In the genomic region with DNA sequence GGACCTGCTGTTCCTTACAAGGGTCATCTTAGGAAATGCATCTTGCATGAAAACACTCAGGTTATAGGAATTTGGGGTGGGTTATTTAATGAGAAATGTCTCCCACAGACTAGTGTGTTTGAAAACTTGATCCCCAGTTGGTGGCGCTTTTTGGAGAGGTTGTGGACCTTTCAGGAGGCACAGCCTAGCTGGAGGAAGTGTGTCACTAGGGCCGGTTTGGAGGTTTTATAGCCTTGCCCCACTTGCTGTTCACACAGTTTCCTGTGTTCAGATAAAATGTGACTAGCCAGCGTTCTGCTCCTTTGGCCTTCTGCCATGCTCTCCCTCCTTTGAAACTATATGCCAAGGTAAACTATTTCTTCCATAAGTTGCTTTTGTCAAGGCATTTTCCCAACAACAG, we compare ENCODE assay signal across 16 mouse cellular contexts. TPM values are rescaled to one million over a fixed set of nuclear protein-coding genes. Genes with fewer than 3 reads are reported as not detected.
DNase-seq lines count a peak whose midpoint lies in the region; TF ChIP-seq lines count a peak whose summit lies in the region.
"Had no signal": no experiment of that assay in that cellular context is flagged by ENCODE, and none has a peak within 500 bp of the region (broad histone marks: within the 10 kb centered on the region; RNA-seq: fewer than 3 reads in every experiment).

No protein-coding gene starts in this region.

- no peak for TF ChIP-seq EP300 in MEL (IDR thresholded peaks at IDR 0.05; ENCODE audit: low read depth in 1 of 2, low read length in 2 of 2)

- no peak overlapping the region for H3K9ac ChIP-seq in MEL (ENCODE audit: control insufficient read depth, low read depth, low read length, poor library complexity, severe bottlenecking)
- H3K9ac ChIP-seq: forebrain, embryonic 15.5 days; heart, embryonic 15.5 days; hindbrain, embryonic 12.5 days had no signal

- H3K9me3 ChIP-seq in E14TG2a.4 (ENCODE audit: low read length) (no peaks in the 10 kb centered on the region), MEL (replicated peaks; ENCODE audit: insufficient read depth, low read length) (no peaks in the 10 kb centered on the region)
- H3K9me3 ChIP-seq: forebrain, embryonic 15.5 days; heart, embryonic 15.5 days; hindbrain, embryonic 12.5 days had no signal

- peak; percentile 1 for DNase-seq in heart, adult 11 months
- DNase-seq in heart, postnatal 14 days = no peak
- DNase-seq in MEL (ENCODE audit: low read depth, low spot score) = peak; percentile 53
- DNase-seq in urinary bladder, postnatal 10 days (ENCODE audit: low spot score) = no peak
- DNase-seq in testis, postnatal 14 days (ENCODE audit: low spot score) = no peak
- DNase-seq: adrenal gland, adult 2 months; cerebellum, adult 11-12 months; cerebellum, adult 9-11 months; heart, adult 2 months; heart, postnatal 36 days; kidney, adult 8-10 months had no signal

- intact Hi-C loops in heart, postnatal 14 days (cut with DNase I) = no loop called here

- no peaks in the 10 kb centered on the region for H3K79me2 ChIP-seq in MEL (ENCODE audit: control insufficient read depth, insufficient read depth, low read length, poor library complexity)

- no peak for TF ChIP-seq POLR2A in MEL (IDR thresholded peaks at IDR 0.05; ENCODE audit: control insufficient read depth in 1 of 2, insufficient read depth in 1 of 2, low read depth in 1 of 2, low read length in 2 of 2, poor library complexity in 1 of 2)
- no peak for TF ChIP-seq POLR2A in bone marrow macrophage, adult 2 months (IDR thresholded peaks at IDR 0.05; ENCODE audit: borderline replicate concordance, low read depth, low read length)

- TF ChIP-seq RAD21 in MEL (IDR thresholded peaks at IDR 0.05; ENCODE audit: low read depth, low read length) = no peak; the same call in 1 of the 2 replicates

- H3K27me3 ChIP-seq in E14TG2a.4 (ENCODE audit: insufficient read depth, low read length) (no peaks in the 10 kb centered on the region), MEL (ENCODE audit: control insufficient read depth in 1 of 2, insufficient read depth in 2 of 2, low read length in 2 of 2) (no peaks in the 10 kb centered on the region)
- H3K27me3 ChIP-seq: forebrain, embryonic 15.5 days; heart, embryonic 15.5 days; hindbrain, embryonic 12.5 days had no signal

- H3K4me1 ChIP-seq in E14TG2a.4 (replicated peaks; ENCODE audit: low read depth, low read length) (peaks cover 6% of the 10 kb centered on the region; the same call in 1 of the 2 replicates), MEL (ENCODE audit: control insufficient read depth in 1 of 2, insufficient read depth in 2 of 2, low read length in 2 of 2) (peaks cover 0 to 9% of the 10 kb centered on the region in 2 experiments; a peak in 2 of 4 replicates)
- H3K4me1 ChIP-seq in bone marrow macrophage, adult 2 months (ENCODE audit: control insufficient read depth, insufficient read depth, low read length) = peaks cover 9% of the 10 kb centered on the region
- H3K4me1 ChIP-seq: forebrain, embryonic 15.5 days; heart, embryonic 15.5 days; hindbrain, embryonic 12.5 days had no signal

- peak; percentile 56 for TF ChIP-seq CTCF in E14TG2a.4 (conservative IDR thresholded peaks at IDR 0.05; ENCODE audit: low read length)
- TF ChIP-seq CTCF in MEL (IDR thresholded peaks at IDR 0.05 in 2 of 3, conservative IDR thresholded peaks at IDR 0.05 in 1 of 3; ENCODE audit: control insufficient read depth in 1 of 3, insufficient read depth in 1 of 3, low read depth in 2 of 3, low read length in 3 of 3, poor library complexity in 1 of 3, severe bottlenecking in 1 of 3) = peak; percentile 35 to 47 (median 37); a peak in 5 of 6 replicates
- TF ChIP-seq CTCF in bone marrow macrophage, adult 2 months (IDR thresholded peaks at IDR 0.05; ENCODE audit: low read depth, low read length) = no peak

- no peaks in the 10 kb centered on the region for H3K36me3 ChIP-seq in E14TG2a.4 (ENCODE audit: insufficient read depth, low read length)
- peaks cover 0 to 8% of the 10 kb centered on the region in 2 experiments; a peak in 3 of 4 replicates for H3K36me3 ChIP-seq in MEL (ENCODE audit: control insufficient read depth in 1 of 2, insufficient read depth in 2 of 2, low read length in 2 of 2)
- H3K36me3 ChIP-seq: forebrain, embryonic 15.5 days; hindbrain, embryonic 12.5 days had no signal

- no peak overlapping the region for H3K4me3 ChIP-seq in E14TG2a.4 (replicated peaks; ENCODE audit: low read length)
- no peak overlapping the region for H3K4me3 ChIP-seq in MEL (ENCODE audit: control insufficient read depth in 1 of 2, insufficient read depth in 1 of 2, low read depth in 2 of 2, low read length in 2 of 2)
- H3K4me3 ChIP-seq in bone marrow macrophage, adult 2 months (ENCODE audit: insufficient read depth, low read length) = no peak overlapping the region
- H3K4me3 ChIP-seq: forebrain, embryonic 15.5 days; heart, adult 2 months; heart, embryonic 15.5 days; hindbrain, embryonic 12.5 days had no signal

- no peak overlapping the region for H3K27ac ChIP-seq in MEL (ENCODE audit: control insufficient read depth, low read depth, low read length)
- H3K27ac ChIP-seq in bone marrow macrophage, adult 2 months (ENCODE audit: insufficient read depth, low read depth, low read length) = peak overlapping the region; percentile 64
- H3K27ac ChIP-seq: forebrain, embryonic 15.5 days; heart, adult 2 months; heart, embryonic 15.5 days; hindbrain, embryonic 12.5 days had no signal

TF ChIP-seq in MEL, 35 proteins besides CTCF, POLR2A, EP300 and RAD21:
- peak; percentile 36; the same call in 1 of the 2 replicates for TF ChIP-seq SMC3 (IDR thresholded peaks at IDR 0.05; ENCODE audit: low read depth, low read length)
- no peak for TF ChIP-seq HCFC1 (IDR thresholded peaks at IDR 0.05; ENCODE audit: low read depth, low read length)

RNA-seq across cellular contexts. Expression of a gene that starts 7.5 kb away (rescaled TPM):
- total RNA-seq in heart, postnatal 14 days (2021) = 1 to 10 TPM; 6.7 to 6.9 TPM
- 15.9 TPM in 2 replicates for total RNA-seq in MEL (2012; rRNA removed)
- 10 to 100 TPM; 21.5 to 67.0 TPM for polyA plus RNA-seq in MEL (2012; ENCODE audit: insufficient read depth in 1 of 2, insufficient read length in 2 of 2, low read depth in 1 of 2, low replicate concordance in 2 of 2, missing spikeins in 1 of 2)
- 15.6 and 16.3 TPM in 2 replicates for polyA plus RNA-seq in bone marrow macrophage, adult 2 months (2012; ENCODE audit: insufficient read depth, insufficient read length, missing spikeins)

RNA-seq across cellular contexts. Expression of a gene that starts 52.7 kb away (rescaled TPM):
- total RNA-seq in heart, postnatal 14 days (2021) = 10 to 100 TPM; 28.5 to 30.5 TPM
- total RNA-seq in MEL (2012; rRNA removed) = 30.4 and 31.1 TPM in 2 replicates
- 100 to 1,000 TPM in 1 of 2 experiments, 10 to 100 TPM in 1; 53.6 to 176 TPM for polyA plus RNA-seq in MEL (2012; ENCODE audit: insufficient read depth in 1 of 2, insufficient read length in 2 of 2, low read depth in 1 of 2, low replicate concordance in 2 of 2, missing spikeins in 1 of 2)
- 305 and 317 TPM in 2 replicates for polyA plus RNA-seq in bone marrow macrophage, adult 2 months (2012; ENCODE audit: insufficient read depth, insufficient read length, missing spikeins)

RNA-seq across cellular contexts. Expression of a gene that starts 56.3 kb away (rescaled TPM):
- total RNA-seq in heart, postnatal 14 days (2021) = 10 to 100 TPM; 40.1 to 45.9 TPM
- 74.8 and 79.3 TPM in 2 replicates for total RNA-seq in MEL (2012; rRNA removed)
- 100 to 1,000 TPM; 106 to 225 TPM for polyA plus RNA-seq in MEL (2012; ENCODE audit: insufficient read depth in 1 of 2, insufficient read length in 2 of 2, low read depth in 1 of 2, low replicate concordance in 2 of 2, missing spikeins in 1 of 2)
- 63.4 and 72.7 TPM in 2 replicates for polyA plus RNA-seq in bone marrow macrophage, adult 2 months (2012; ENCODE audit: insufficient read depth, insufficient read length, missing spikeins)

Comparison
In these comparisons a context has a peak if more than half of its experiments do, and no peak if none do; other contexts are left out.
1. DNase-seq: peak in heart, adult 11 months (single experiment) and MEL (single experiment); none in heart, postnatal 14 days (0 of 2), urinary bladder, postnatal 10 days (single experiment) and testis, postnatal 14 days (single experiment).